Mouse (Mus musculus) frontal cortex, postnatal 14 days (tissue): Measurements from ENCODE around the gene Mrgprg.

Experiments used
- DNase-seq, 2 experiments: peaks; one replicate each; pipeline ENCODE4 v3.0.0; 2022; ENCODE audit warnings: low spot score in 2 of 2

Gene Mrgprg

GRCm38 (mm10) chr7:143766893-143767292 lies at the start of gene Mrgprg:
Gene Mrgprg (minus strand): TSS chr7:143766993.
- DNase-seq, result no peak

GRCm38 (mm10) chr7:143808909-143809308 lies 42.1 kb upstream of the Mrgprg start:
- DNase-seq, result no peak

- DNase-seq, result peak in 1 of 2 experiments; percentile 34
These were observed 38.4 kb upstream of the Mrgprg start for GRCm38 (mm10) chr7:143805199-143805624.

- DNase-seq, result no peak
These were observed 34.6 kb upstream of the Mrgprg start for GRCm38 (mm10) chr7:143801195-143802065.

GRCm38 (mm10) chr7:143800770-143801169 lies 34.0 kb upstream of the Mrgprg start:
- no peak for DNase-seq

GRCm38 (mm10) chr7:143798783-143799182 lies 32.0 kb upstream of the Mrgprg start:
- no peak for DNase-seq

- no peak for DNase-seq
These were observed 26.3 kb upstream of the Mrgprg start for GRCm38 (mm10) chr7:143793121-143793520.

- no peak for DNase-seq
These were observed 25.7 kb upstream of the Mrgprg start for GRCm38 (mm10) chr7:143792336-143792985.

GRCm38 (mm10) chr7:143783996-143784829 lies 17.4 kb upstream of the Mrgprg start, which contains the start of gene Mrgpre:
Gene Mrgpre (minus strand): TSS chr7:143784500.
- peak; percentile 50 to 55 for DNase-seq

- DNase-seq, result no peak
These were observed 16.7 kb upstream of the Mrgprg start for GRCm38 (mm10) chr7:143783378-143783995.

GRCm38 (mm10) chr7:143777375-143777774 lies 10.6 kb upstream of the Mrgprg start:
- DNase-seq, result no peak

GRCm38 (mm10) chr7:143776137-143776536 lies 9.3 kb upstream of the Mrgprg start:
- DNase-seq, result no peak

- DNase-seq, result no peak
These were observed 2.7 kb upstream of the Mrgprg start for GRCm38 (mm10) chr7:143769461-143769860.

GRCm38 (mm10) chr7:143768267-143768666 lies 1.5 kb upstream of the Mrgprg start:
- no peak for DNase-seq

- DNase-seq, result no peak
These were observed 1.8 kb downstream of the Mrgprg start for GRCm38 (mm10) chr7:143764876-143765530.

- no peak for DNase-seq
These were observed 3.0 kb downstream of the Mrgprg start for GRCm38 (mm10) chr7:143763794-143764193.

GRCm38 (mm10) chr7:143758956-143759355 lies 7.8 kb downstream of the Mrgprg start:
- no peak for DNase-seq

GRCm38 (mm10) chr7:143757696-143758095 lies 9.1 kb downstream of the Mrgprg start:
- no peak for DNase-seq

GRCm38 (mm10) chr7:143757027-143757390 lies 9.8 kb downstream of the Mrgprg start:
- DNase-seq, result peak in 1 of 2 experiments; percentile 53

- DNase-seq, result no peak
These were observed 10.4 kb downstream of the Mrgprg start, which contains the start of gene Osbpl5 for GRCm38 (mm10) chr7:143756125-143757026. Gene Osbpl5 (minus strand): TSS chr7:143756985.
